Mouse (Mus musculus): ENCODE data around the gene Itgb5. TPM values are rescaled to one million over a fixed set of nuclear protein-coding genes. Genes with fewer than 3 reads are reported as not detected.

Itgb5 gene
- polyA plus RNA-seq, 1 experiment from 2014 or later = 42.4 TPM

GRCm38 (mm10) chr16:33878041-33878783 is 48.7 kb downstream of the Itgb5 start:
- WGBS (ENCODE audit: insufficient replicate concordance) = 61% methylated on average over 6 of the region's 6 CpGs
- H3K27ac ChIP-seq (ENCODE audit: low read depth, low read length) = peak overlapping the region; percentile 59
- no peaks in the 10 kb centered on the region for H3K9me3 ChIP-seq (replicated peaks; ENCODE audit: control insufficient read depth, low read length)
- no peak overlapping the region for H3K4me3 ChIP-seq (ENCODE audit: low read depth, low read length)
- no peaks in the 10 kb centered on the region for H3K36me3 ChIP-seq (ENCODE audit: control insufficient read depth, insufficient read depth, low read length)
- peaks cover 42% of the 10 kb centered on the region for H3K4me1 ChIP-seq (ENCODE audit: control insufficient read depth, insufficient read depth, low read length)
- no peaks in the 10 kb centered on the region for H3K27me3 ChIP-seq (ENCODE audit: control insufficient read depth, insufficient read depth, low read length)
- H3K9ac ChIP-seq (ENCODE audit: low read depth, low read length) = no peak overlapping the region
- no peak for ATAC-seq (replicated peaks; ENCODE audit: insufficient number of reproducible peaks, low FRiP score, low TSS enrichment)
- no peak overlapping the region for H3K4me2 ChIP-seq

- peaks cover 47% of the 10 kb centered on the region for H3K4me1 ChIP-seq (ENCODE audit: control insufficient read depth, insufficient read depth, low read length)
- H3K9me3 ChIP-seq (replicated peaks; ENCODE audit: control insufficient read depth, low read length) = no peaks in the 10 kb centered on the region
- ATAC-seq (replicated peaks; ENCODE audit: insufficient number of reproducible peaks, low FRiP score, low TSS enrichment) = no peak
These were observed 49.6 kb downstream of the Itgb5 start for GRCm38 (mm10) chr16:33879031-33879430.

GRCm38 (mm10) chr16:33879556-33879955 is 50.1 kb downstream of the Itgb5 start:
- no peak overlapping the region for H3K27ac ChIP-seq (ENCODE audit: low read depth, low read length)
- H3K9ac ChIP-seq (ENCODE audit: low read depth, low read length) = no peak overlapping the region
- no peaks in the 10 kb centered on the region for H3K36me3 ChIP-seq (ENCODE audit: control insufficient read depth, insufficient read depth, low read length)
- no peak overlapping the region for H3K4me2 ChIP-seq
- peaks cover 52% of the 10 kb centered on the region for H3K4me1 ChIP-seq (ENCODE audit: control insufficient read depth, insufficient read depth, low read length)
- H3K27me3 ChIP-seq (ENCODE audit: control insufficient read depth, insufficient read depth, low read length) = no peaks in the 10 kb centered on the region
- 22% methylated on average over 4 of the region's 4 CpGs for WGBS (ENCODE audit: insufficient replicate concordance)
- no peaks in the 10 kb centered on the region for H3K9me3 ChIP-seq (replicated peaks; ENCODE audit: control insufficient read depth, low read length)
- H3K4me3 ChIP-seq (ENCODE audit: low read depth, low read length) = no peak overlapping the region
- ATAC-seq (replicated peaks; ENCODE audit: insufficient number of reproducible peaks, low FRiP score, low TSS enrichment) = no peak

More at GRCm38 (mm10) chr16:33879031-33879430, 49.6 kb downstream of the Itgb5 start:
- Histone ChIP-seq H3K36me3 (ENCODE audit: control insufficient read depth, insufficient read depth, low read length) (no peaks in the 10 kb centered on the region), H3K27ac (ENCODE audit: low read depth, low read length) (no peak overlapping the region), H3K4me3 (ENCODE audit: low read depth, low read length) (no peak overlapping the region), H3K27me3 (ENCODE audit: control insufficient read depth, insufficient read depth, low read length) (no peaks in the 10 kb centered on the region), H3K9ac (ENCODE audit: low read depth, low read length) (no peak overlapping the region), H3K4me2 (no peak overlapping the region)
- 30% methylated on average over 6 of the region's 6 CpGs for WGBS (ENCODE audit: insufficient replicate concordance)

- Histone ChIP-seq H3K27me3 (ENCODE audit: control insufficient read depth, insufficient read depth, low read length) (no peaks in the 10 kb centered on the region), H3K27ac (ENCODE audit: low read depth, low read length) (no peak overlapping the region), H3K36me3 (ENCODE audit: control insufficient read depth, insufficient read depth, low read length) (no peaks in the 10 kb centered on the region), H3K4me1 (ENCODE audit: control insufficient read depth, insufficient read depth, low read length) (peaks cover 54% of the 10 kb centered on the region), H3K4me2 (no peak overlapping the region), H3K9ac (ENCODE audit: low read depth, low read length) (no peak overlapping the region), H3K4me3 (ENCODE audit: low read depth, low read length) (no peak overlapping the region), H3K9me3 (replicated peaks; ENCODE audit: control insufficient read depth, low read length) (no peaks in the 10 kb centered on the region)
- 77% methylated on average over 4 of the region's 4 CpGs for WGBS (ENCODE audit: insufficient replicate concordance)
- no peak for ATAC-seq (replicated peaks; ENCODE audit: insufficient number of reproducible peaks, low FRiP score, low TSS enrichment)
These were observed 51.3 kb downstream of the Itgb5 start for GRCm38 (mm10) chr16:33880765-33881164.

- H3K36me3 ChIP-seq (ENCODE audit: control insufficient read depth, insufficient read depth, low read length) = no peaks in the 10 kb centered on the region
- H3K4me2 ChIP-seq = no peak overlapping the region
- H3K4me1 ChIP-seq (ENCODE audit: control insufficient read depth, insufficient read depth, low read length) = peaks cover 47% of the 10 kb centered on the region
- ATAC-seq (replicated peaks; ENCODE audit: insufficient number of reproducible peaks, low FRiP score, low TSS enrichment) = no peak
- 61% methylated on average over 4 of the region's 4 CpGs for WGBS (ENCODE audit: insufficient replicate concordance)
- no peaks in the 10 kb centered on the region for H3K27me3 ChIP-seq (ENCODE audit: control insufficient read depth, insufficient read depth, low read length)
- no peak overlapping the region for H3K9ac ChIP-seq (ENCODE audit: low read depth, low read length)
- H3K9me3 ChIP-seq (replicated peaks; ENCODE audit: control insufficient read depth, low read length) = no peaks in the 10 kb centered on the region
- no peak overlapping the region for H3K4me3 ChIP-seq (ENCODE audit: low read depth, low read length)
- peak overlapping the region; percentile 64; the same call in 1 of the 2 replicates for H3K27ac ChIP-seq (ENCODE audit: low read depth, low read length)
These were observed 53.1 kb downstream of the Itgb5 start for GRCm38 (mm10) chr16:33882540-33882939.

GRCm38 (mm10) chr16:33883046-33883975 is 53.8 kb downstream of the Itgb5 start:
- Histone ChIP-seq H3K36me3 (ENCODE audit: control insufficient read depth, insufficient read depth, low read length) (no peaks in the 10 kb centered on the region), H3K27me3 (ENCODE audit: control insufficient read depth, insufficient read depth, low read length) (no peaks in the 10 kb centered on the region), H3K4me1 (ENCODE audit: control insufficient read depth, insufficient read depth, low read length) (peaks cover 39% of the 10 kb centered on the region), H3K27ac (ENCODE audit: low read depth, low read length) (peak overlapping the region; percentile 64; the same call in 1 of the 2 replicates), H3K4me2 (no peak overlapping the region), H3K9ac (ENCODE audit: low read depth, low read length) (no peak overlapping the region), H3K4me3 (ENCODE audit: low read depth, low read length) (no peak overlapping the region), H3K9me3 (replicated peaks; ENCODE audit: control insufficient read depth, low read length) (no peaks in the 10 kb centered on the region)
- 50% methylated on average over 16 of the region's 16 CpGs for WGBS (ENCODE audit: insufficient replicate concordance)
- no peak for ATAC-seq (replicated peaks; ENCODE audit: insufficient number of reproducible peaks, low FRiP score, low TSS enrichment)

- no peak overlapping the region for H3K27ac ChIP-seq (ENCODE audit: low read depth, low read length)
- peaks cover 35% of the 10 kb centered on the region for H3K4me1 ChIP-seq (ENCODE audit: control insufficient read depth, insufficient read depth, low read length)
- 80% methylated on average over 5 of the region's 5 CpGs for WGBS (ENCODE audit: insufficient replicate concordance)
- no peak overlapping the region for H3K4me2 ChIP-seq
- no peaks in the 10 kb centered on the region for H3K36me3 ChIP-seq (ENCODE audit: control insufficient read depth, insufficient read depth, low read length)
- no peak overlapping the region for H3K4me3 ChIP-seq (ENCODE audit: low read depth, low read length)
- no peaks in the 10 kb centered on the region for H3K27me3 ChIP-seq (ENCODE audit: control insufficient read depth, insufficient read depth, low read length)
- no peak for ATAC-seq (replicated peaks; ENCODE audit: insufficient number of reproducible peaks, low FRiP score, low TSS enrichment)
- no peak overlapping the region for H3K9ac ChIP-seq (ENCODE audit: low read depth, low read length)
- H3K9me3 ChIP-seq (replicated peaks; ENCODE audit: control insufficient read depth, low read length) = no peaks in the 10 kb centered on the region
These were observed 54.7 kb downstream of the Itgb5 start for GRCm38 (mm10) chr16:33884201-33884600.

GRCm38 (mm10) chr16:33885021-33885471 is 55.6 kb downstream of the Itgb5 start:
- no peaks in the 10 kb centered on the region for H3K9me3 ChIP-seq (replicated peaks; ENCODE audit: control insufficient read depth, low read length)
- H3K36me3 ChIP-seq (ENCODE audit: control insufficient read depth, insufficient read depth, low read length) = no peaks in the 10 kb centered on the region
- H3K27ac ChIP-seq (ENCODE audit: low read depth, low read length) = no peak overlapping the region
- WGBS (ENCODE audit: insufficient replicate concordance) = 49% methylated on average over 11 of the region's 11 CpGs
- no peak overlapping the region for H3K4me2 ChIP-seq
- no peak for ATAC-seq (replicated peaks; ENCODE audit: insufficient number of reproducible peaks, low FRiP score, low TSS enrichment)
- peaks cover 35% of the 10 kb centered on the region for H3K4me1 ChIP-seq (ENCODE audit: control insufficient read depth, insufficient read depth, low read length)
- H3K4me3 ChIP-seq (ENCODE audit: low read depth, low read length) = no peak overlapping the region
- no peaks in the 10 kb centered on the region for H3K27me3 ChIP-seq (ENCODE audit: control insufficient read depth, insufficient read depth, low read length)
- no peak overlapping the region for H3K9ac ChIP-seq (ENCODE audit: low read depth, low read length)

Measured in heart, embryonic 11.5 days (tissue).